Mouse (Mus musculus): ENCODE results near the gene Kmt2e. TPM values are rescaled to one million over a fixed set of nuclear protein-coding genes. Genes with fewer than 3 reads are reported as not detected.
"Not testable (repeated sequence)": the region's sequence is repeated elsewhere in the genome, so short reads cannot be mapped to it uniquely, and the experiment has no call there.

The Kmt2e gene
- total and polyA plus RNA-seq, 3 experiments, result 8.0 to 220 (median 40.7) TPM

DNA sequence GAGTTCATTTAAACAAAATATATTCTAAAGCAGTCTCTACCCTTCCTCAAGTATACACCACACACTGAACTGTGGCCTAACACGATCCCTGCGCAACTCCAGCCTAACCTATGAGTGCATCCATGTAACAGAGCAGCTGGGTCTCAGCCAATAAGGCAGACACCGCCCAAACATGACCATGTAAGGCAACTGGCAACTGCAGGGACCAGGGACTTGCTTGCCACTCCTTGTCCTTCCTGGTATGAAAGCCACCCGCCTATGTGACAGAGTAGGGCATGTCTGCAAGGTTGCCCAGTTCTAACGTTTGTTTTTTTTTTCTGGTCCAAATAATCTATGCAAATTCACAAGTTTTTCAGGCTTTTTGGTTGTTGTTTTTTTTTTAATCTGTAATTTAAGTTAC lies 117.4 kb downstream of the Kmt2e start:
- H3K4me3 ChIP-seq (ENCODE audit: low read depth, low read length), result no peak overlapping the region; the same call in 1 of the 2 replicates
- peaks cover 27% of the 10 kb centered on the region for H3K36me3 ChIP-seq (replicated peaks)
- H3K9me3 ChIP-seq (replicated peaks), result no peaks in the 10 kb centered on the region
- TF ChIP-seq POLR2AphosphoS5 (IDR thresholded peaks at IDR 0.05; ENCODE audit: insufficient replicate concordance, low read depth, low read length) (no peak), TAL1 (conservative IDR thresholded peaks at IDR 0.05; ENCODE audit: low read depth, low read length) (no peak), GATA1 (IDR thresholded peaks at IDR 0.05; ENCODE audit: borderline replicate concordance, low read length) (no peak)
- DNase-seq (ENCODE audit: low spot score) (peak; percentile 22), ATAC-seq (ENCODE audit: extremely low read depth, insufficient number of reproducible peaks, low FRiP score, poor library complexity, severe bottlenecking) (no peak; the same call in 1 of the 2 replicates)
- no peaks in the 10 kb centered on the region for H3K27me3 ChIP-seq (ENCODE audit: insufficient read depth, low read length)
- H3K4me1 ChIP-seq (ENCODE audit: insufficient read depth, low read depth, low read length), result peaks cover 3% of the 10 kb centered on the region

DNA sequence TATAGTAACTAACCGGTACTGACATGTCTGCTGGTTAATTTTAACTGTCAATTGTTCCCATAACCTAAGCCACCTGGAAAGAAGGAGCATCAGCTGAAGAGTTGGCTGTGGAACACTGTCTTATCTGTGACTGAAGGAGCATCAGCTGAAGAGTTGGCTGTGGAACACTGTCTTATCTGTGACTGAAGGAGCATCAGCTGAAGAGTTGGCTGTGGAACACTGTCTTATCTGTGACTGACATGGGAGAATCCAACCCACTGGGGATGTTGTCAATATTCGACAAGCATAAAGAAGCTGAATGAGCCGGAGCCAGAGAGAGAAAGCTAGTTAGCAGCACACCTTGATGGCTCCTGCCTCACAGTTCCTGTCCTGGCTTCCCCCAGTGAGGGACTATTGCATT lies 119.1 kb downstream of the Kmt2e start:
- H3K27me3 ChIP-seq (ENCODE audit: insufficient read depth, low read length); DNase-seq (ENCODE audit: low spot score); ATAC-seq (ENCODE audit: extremely low read depth, insufficient number of reproducible peaks, low FRiP score, poor library complexity, severe bottlenecking); H3K4me1 ChIP-seq (ENCODE audit: insufficient read depth, low read depth, low read length); H3K4me3 ChIP-seq (ENCODE audit: low read depth, low read length); H3K9me3 ChIP-seq (replicated peaks): not testable (repeated sequence)
- peaks cover 24% of the 10 kb centered on the region for H3K36me3 ChIP-seq (replicated peaks)
